Mouse (Mus musculus) left cerebral cortex, adult 18-20 months (tissue): ENCODE data around the gene Cntn6. TPM values are rescaled to one million over a fixed set of nuclear protein-coding genes. Genes with fewer than 3 reads are reported as not detected.

ENCODE experiments used
- DNase-seq, 2 experiments: peaks; one replicate each; pipeline ENCODE4 v3.0.0; 2021 to 2022; ENCODE audit warnings: low spot score in 2 of 2, mixed read lengths in 1 of 2
- long read RNA-seq, 2 experiments: library from polyadenylated mRNA; stranded (forward); transcript quantifications; one replicate each; pipeline ENCODE4 v2.0.0; 2021
- total RNA-seq, 2 experiments: library from RNA; stranded (reverse); gene quantifications; 2 replicates each; pipeline ENCODE4 v1.2.3; 2021

Cntn6 gene
- total RNA-seq, result 10 to 100 TPM; 16.9 to 19.2 TPM
- long read RNA-seq, experiment 1, transcript Cntn6-201 (23 exons, 3,702 nt), result major isoform, 6 of 25 reads
- long read RNA-seq, experiment 1, partial matches to known transcripts, result 3 of 25 reads
- long read RNA-seq, experiment 1, other reads (novel, unspliced or antisense), result 16 of 25 reads
- long read RNA-seq, experiment 2, partial matches to known transcripts, result 3 of 7 reads
- long read RNA-seq, experiment 2, other reads (novel, unspliced or antisense), result 1 of 7 reads

DNA sequence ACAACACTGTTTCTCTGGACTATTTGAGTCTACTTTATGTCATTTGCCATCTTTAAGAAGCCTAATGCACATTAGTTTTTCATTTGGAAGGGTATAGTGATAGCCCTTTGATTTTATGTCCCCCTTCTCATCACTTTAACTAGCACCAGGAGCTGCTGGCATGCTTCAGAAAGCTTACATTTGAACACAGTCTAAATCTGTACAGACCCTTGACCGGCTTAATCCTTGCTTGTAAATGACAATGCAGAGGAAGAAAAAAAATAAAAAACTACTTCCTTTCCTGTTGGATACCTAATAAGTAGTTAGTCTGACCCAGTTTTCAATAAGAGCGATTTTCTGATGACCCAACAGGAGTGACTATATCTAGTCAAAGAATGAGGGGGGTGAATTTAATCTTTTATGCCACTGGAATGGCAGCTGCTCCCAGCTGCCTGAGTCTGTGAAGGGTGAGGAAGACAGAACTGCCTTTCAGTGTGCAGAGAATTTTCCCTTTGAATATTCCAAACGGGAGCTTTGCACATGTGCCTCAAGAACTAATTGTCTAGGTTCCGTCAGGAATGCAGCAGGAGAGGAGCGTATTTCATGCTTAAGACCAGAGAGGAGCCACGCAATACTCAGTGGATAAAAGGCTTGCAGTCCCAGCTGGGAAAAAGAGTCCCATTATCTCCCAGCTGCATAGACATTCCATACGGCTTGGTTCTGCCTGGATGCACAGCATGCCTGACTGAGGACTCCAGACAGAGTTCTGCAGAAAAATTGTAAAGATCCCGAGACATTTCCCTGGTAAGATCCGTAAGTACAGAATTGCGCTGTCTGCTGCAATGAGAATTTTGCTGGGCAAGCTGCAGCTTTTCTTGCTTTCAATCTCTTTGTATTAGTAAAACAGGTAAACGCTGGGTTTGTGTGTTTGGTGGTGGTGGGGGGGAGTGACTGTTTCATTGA lies at the start of gene Cntn6:
Gene Cntn6, plus strand, starts transcription at position 301 of the 942 bp plus-strand sequence.
- DNase-seq, result peak; percentile 11 to 33

GRCm38 (mm10) chr6:104443731-104444130 lies 48.9 kb upstream of the Cntn6 start:
- DNase-seq, result no peak

DNA sequence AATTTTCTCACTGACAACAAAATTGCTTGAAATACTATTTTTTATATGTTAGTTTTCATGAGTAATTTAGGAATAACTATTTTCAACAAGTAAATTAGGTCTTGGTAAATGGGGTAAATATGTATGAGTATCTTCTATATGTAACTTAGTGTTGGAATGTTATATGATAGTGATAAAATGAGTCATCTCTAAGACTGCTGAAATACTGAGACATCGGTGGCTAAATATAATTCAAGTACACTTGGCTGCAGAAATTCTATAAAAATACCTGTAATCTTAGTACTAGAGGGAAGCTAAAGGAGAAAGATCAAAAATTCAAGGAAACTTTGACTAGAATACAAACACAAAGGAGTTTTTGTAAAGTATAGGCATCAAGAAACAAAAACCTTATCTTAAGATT lies 21.9 kb upstream of the Cntn6 start:
- no peak for DNase-seq

GRCm38 (mm10) chr6:104479242-104479641 lies 13.3 kb upstream of the Cntn6 start:
- DNase-seq, result peak in 1 of 2 experiments; percentile 12

- peak in 1 of 2 experiments; percentile 13 for DNase-seq
Observed at GRCm38 (mm10) chr6:104493459-104493858, 869 bp downstream of the Cntn6 start.

- no peak for DNase-seq
Observed at GRCm38 (mm10) chr6:104495801-104496200, 3.2 kb downstream of the Cntn6 start.

GRCm38 (mm10) chr6:104563993-104564392 lies 71.4 kb downstream of the Cntn6 start:
- DNase-seq, result no peak

GRCm38 (mm10) chr6:104569564-104569963 lies 77.0 kb downstream of the Cntn6 start:
- peak in 1 of 2 experiments; percentile 18 for DNase-seq

- DNase-seq, result no peak
Observed at GRCm38 (mm10) chr6:104588028-104588427, 95.4 kb downstream of the Cntn6 start.

GRCm38 (mm10) chr6:104600838-104601397 lies 108.3 kb downstream of the Cntn6 start:
- no peak for DNase-seq

GRCm38 (mm10) chr6:104602894-104603293 lies 110.3 kb downstream of the Cntn6 start:
- no peak for DNase-seq

DNA sequence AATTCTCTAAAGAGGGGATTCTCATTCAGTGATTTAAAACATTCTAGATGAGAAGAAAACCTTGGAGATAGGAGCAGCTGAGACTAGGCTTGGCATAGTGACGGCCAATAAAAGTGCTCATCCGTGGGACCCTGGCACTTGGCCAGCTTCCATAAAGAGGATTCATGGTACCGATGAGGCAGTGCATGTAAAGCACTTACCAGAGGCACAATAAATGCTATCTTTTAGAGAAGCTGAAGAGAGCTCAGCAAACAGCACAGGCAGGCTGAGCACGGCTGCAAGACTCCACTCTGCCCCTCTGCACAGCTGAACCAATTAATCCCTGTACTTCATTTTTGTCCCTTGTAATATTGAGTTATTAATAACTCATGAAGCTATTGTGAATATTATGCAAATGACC lies 110.8 kb downstream of the Cntn6 start:
- no peak for DNase-seq

DNA sequence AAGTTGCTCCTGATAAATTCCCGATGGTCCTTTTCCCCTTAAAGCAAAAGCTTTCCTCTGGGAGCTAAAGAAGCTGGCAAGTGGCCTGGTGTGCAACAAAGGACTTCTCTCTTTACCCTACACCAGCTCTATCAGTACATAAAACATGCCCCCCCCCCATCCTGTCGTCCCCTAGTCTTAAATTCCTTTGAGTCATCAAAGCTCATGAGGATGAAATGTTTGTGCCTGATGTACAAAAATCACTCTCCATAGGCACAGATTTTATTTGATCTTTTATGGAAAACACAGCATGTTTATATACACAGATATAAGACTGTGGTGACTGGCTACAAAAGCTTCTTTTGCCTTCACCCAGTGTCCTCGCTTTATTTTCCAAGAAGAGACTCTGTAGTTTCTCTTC lies 112.6 kb downstream of the Cntn6 start:
- no peak for DNase-seq

DNA sequence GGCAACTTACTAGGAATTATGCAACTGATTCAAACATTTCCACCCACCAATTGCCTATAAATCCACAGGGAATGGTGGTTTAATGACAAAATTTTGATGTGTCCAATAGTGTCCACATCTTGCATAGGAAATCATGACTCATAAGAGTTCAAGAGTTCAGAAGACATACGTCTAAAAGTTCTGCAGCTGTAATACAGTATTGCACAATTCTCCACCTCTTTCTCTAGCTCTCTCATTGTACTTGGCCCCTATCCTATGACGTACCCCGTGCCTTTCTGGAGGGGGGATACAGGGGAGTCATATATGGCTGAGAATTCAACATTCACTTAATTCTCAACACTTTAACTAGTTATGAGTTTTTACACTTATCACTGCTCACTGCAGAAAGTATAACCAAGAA lies 160.9 kb downstream of the Cntn6 start:
- DNase-seq, result no peak

DNA sequence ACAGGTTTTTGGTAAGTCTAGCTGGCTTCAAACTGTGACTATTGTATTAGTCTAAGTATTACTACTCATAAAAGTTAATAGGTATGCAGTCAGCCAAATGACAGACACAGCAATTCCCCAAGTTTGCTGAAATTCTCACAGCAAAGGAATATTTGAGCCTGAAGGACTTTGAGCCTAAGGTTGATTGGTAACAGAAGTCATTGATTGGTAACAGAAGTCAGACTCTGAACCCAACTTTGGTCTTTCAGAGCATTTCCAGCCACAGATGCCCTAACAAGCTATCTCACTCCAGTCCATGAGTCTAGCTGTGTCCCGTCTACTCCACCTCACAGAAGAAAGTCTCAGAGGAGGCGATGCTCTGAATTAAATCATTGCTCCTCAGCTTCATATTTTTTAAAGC lies 176.1 kb downstream of the Cntn6 start:
- no peak for DNase-seq

GRCm38 (mm10) chr6:104674249-104674648 lies 181.7 kb downstream of the Cntn6 start:
- DNase-seq, result no peak

DNA sequence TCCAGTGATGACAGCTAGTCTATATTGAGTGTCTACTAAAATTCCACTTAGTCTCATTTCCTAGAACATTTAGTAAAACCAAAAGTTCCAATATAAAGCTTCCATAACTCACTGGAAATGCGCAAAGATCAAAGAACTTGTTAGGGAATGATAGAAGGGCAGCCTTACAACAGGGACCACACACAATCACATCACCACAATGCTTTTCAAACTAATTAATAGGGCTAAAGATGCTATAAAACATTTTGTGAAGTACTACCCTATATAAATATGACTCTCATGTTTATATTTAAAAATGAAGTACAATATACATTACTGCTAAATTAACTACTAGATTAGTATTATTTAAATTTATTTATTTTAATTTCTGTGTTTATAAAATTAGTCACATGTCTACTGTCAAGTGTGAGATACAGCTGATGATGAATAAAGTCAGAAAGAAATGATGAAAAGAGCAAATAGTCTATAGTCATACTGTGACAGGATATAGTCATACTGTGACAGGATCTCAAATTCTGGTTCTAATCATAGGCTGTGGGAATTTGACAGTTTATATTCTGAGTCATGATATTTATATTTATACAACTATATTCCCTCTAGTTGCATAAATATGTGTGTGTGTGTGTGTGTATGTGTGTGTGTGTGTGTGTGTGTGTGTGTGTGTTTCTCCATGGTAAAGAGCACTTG lies 187.4 kb downstream of the Cntn6 start:
- no peak for DNase-seq

- no peak for DNase-seq
Observed at GRCm38 (mm10) chr6:104687980-104688379, 195.4 kb downstream of the Cntn6 start.

DNA sequence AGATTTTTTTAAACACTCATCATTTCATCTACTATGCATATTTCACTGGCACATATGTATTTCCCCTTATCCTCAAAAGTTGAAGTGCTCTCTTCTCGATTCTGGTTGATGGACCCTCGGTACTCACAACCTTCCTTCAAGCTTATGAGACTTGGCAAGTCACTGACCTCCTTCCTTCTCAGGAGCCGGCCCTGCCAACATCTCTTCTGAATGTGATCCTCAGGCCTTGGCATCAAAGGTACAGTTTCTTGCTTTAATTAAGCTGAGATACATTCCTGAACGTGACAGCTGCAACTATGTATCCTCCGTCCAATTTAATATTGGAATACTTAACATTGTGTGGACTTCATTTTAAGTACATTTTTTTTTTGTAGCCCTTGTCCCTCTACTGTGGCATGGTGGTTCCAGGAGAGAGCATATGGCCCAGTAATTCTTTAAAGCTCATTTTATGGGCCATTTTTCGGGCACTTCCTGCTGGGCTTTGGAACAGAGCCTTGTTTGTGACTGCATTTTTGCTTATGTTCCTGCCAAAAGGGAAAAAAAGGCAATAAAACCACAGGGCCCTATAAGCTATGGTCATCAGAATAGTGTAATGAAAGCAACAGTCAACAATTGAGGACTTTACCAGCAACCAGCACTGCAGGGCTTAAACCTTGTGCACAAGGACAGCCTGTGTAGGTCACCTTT lies 196.0 kb downstream of the Cntn6 start:
- DNase-seq, result no peak

DNA sequence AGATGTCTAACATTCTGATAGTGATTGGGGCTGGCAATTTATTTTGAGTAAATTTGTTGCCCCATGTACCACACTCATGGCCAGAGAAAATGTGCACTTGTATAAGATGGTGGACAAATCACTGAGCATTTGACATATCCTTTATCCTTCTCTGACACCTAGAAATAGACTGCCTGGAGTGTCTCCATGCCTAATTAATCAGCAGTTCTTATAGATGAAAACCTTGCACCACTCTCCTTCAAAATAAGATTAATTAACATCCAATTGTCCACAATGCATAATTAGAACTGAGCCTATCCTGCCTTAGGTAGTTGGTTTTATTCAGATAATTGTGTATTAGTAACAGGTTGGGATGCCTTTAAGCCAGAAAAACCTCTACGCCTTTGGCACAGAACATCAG lies 236.0 kb downstream of the Cntn6 start:
- no peak for DNase-seq

DNA sequence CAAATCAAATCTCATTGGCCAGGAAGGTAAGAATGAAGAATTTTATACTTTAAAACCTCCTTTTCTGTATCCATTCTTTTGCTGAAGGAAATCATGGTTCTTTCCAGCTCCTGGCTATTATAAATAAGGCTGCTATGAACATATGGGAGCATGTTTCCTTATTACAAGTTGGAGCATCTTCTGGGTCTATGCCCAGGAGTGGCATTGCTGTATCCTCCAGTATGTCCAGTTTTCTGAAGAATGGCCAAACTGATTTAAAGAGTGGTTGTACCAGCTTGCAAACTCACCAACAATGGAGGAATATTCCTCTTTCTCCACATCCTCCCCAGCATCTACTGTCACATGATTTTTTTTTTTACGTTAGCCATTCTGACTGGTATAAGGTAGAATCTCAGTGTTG lies 241.7 kb downstream of the Cntn6 start:
- no peak for DNase-seq
